Mouse (Mus musculus) embryonic facial prominence, embryonic 12.5 days (tissue): ENCODE measurements around the gene Smim12. TPM values are rescaled to one million over a fixed set of nuclear protein-coding genes. Genes with fewer than 3 reads are reported as not detected.

Experiments used
- ATAC-seq: fragments of 200-750 bp; cut with Nextera tagmentation; 2 replicates; pipeline ENCODE4 v1.8.0; 2017; ENCODE audit not compliant: insufficient number of reproducible peaks, insufficient read depth, low FRiP score, low TSS enrichment
- H3K27ac ChIP-seq: fragments of 300-500 bp; sonication (generic); 2 replicates; pipeline ENCODE4 v1.5.1; 2016; ENCODE audit warnings: mild to moderate bottlenecking
- H3K27me3 ChIP-seq: fragments of 300-500 bp; sonication (generic); 2 replicates; pipeline ENCODE4 v1.6.1; 2016; ENCODE audit warnings: mild to moderate bottlenecking, moderate library complexity
- H3K36me3 ChIP-seq: fragments of 300-500 bp; sonication (generic); 2 replicates; pipeline ENCODE4 v1.6.1; 2016; ENCODE audit warnings: mild to moderate bottlenecking
- H3K4me1 ChIP-seq: fragments of 300-500 bp; sonication (generic); 2 replicates; pipeline ENCODE4 v1.6.1; 2016
- H3K4me2 ChIP-seq: fragments of 300-500 bp; sonication (generic); replicated peaks from 2 replicates; pipeline ENCODE4 v1.6.1; 2016; ENCODE audit warnings: mild to moderate bottlenecking, moderate library complexity
- H3K4me3 ChIP-seq: fragments of 300-500 bp; sonication (generic); 2 replicates; pipeline ENCODE4 v1.5.1; 2016; ENCODE audit warnings: mild to moderate bottlenecking
- H3K9ac ChIP-seq: fragments of 300-500 bp; sonication (generic); 2 replicates; pipeline ENCODE4 v1.6.1; 2016; ENCODE audit warnings: mild to moderate bottlenecking, moderate library complexity
- H3K9me3 ChIP-seq: fragments of 300-500 bp; sonication (generic); 2 replicates; pipeline ENCODE4 v1.6.1; 2016; ENCODE audit warnings: mild to moderate bottlenecking, moderate library complexity
- WGBS: fragments of 180-500 bp; shearing (Covaris S2); methylation state at CpG from one replicate; pipeline ENCODE4 v1.1.7; 2016; 5-methylcytosine and 5-hydroxymethylcytosine counted together
- polyA plus RNA-seq: library from polyadenylated mRNA; unstranded; fragments of >200 nt; fragmentation: Nextera tagmentation; extraction: Ambion mirVana; gene quantifications from 2 replicates; pipeline ENCODE4 v1.2.1, GENCODE M21; 2016

Smim12 gene
- polyA plus RNA-seq, 1 experiment from 2014 or later, result 49.1 TPM

DNA sequence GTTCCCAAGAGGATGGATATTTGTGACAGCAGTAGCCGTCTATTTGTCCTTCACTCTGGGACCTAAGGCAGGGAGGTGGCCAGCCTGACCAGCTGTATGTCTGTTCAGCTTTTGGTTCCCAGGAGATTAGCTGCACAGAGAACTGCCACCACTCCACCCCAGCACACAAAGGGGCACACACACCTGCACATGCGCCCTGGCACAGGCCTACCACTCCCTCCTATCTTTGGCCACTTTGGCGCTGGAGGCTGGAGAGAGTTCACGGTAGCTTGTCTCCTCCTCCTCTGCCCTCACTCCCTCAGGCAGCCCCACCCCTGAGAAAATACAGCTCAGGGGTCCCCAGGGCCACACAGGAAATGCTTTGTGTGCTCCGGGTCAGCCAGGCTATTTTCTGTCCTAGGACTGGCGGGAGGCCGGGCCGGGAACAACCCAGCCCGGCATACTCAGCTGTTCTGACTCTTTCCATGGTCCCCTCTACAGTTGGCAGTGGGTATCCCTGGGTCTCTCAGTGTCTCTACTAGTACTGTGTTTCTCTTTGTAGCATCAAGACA lies 34.9 kb downstream of the Smim12 start:
- peaks cover 4% of the 10 kb centered on the region; the same call in 1 of the 2 replicates for H3K4me1 ChIP-seq
- H3K27ac ChIP-seq, result no peak overlapping the region
- 20% methylated on average over 9 of the region's 9 CpGs for WGBS
- H3K36me3 ChIP-seq, result no peaks in the 10 kb centered on the region
- no peaks in the 10 kb centered on the region for H3K9me3 ChIP-seq
- no peak overlapping the region for H3K4me2 ChIP-seq
- H3K27me3 ChIP-seq, result no peaks in the 10 kb centered on the region
- no peak overlapping the region for H3K9ac ChIP-seq
- H3K4me3 ChIP-seq, result no peak overlapping the region
- no peak for ATAC-seq

- Histone ChIP-seq H3K27me3 (no peaks in the 10 kb centered on the region), H3K9me3 (no peaks in the 10 kb centered on the region), H3K36me3 (no peaks in the 10 kb centered on the region), H3K4me3 (no peak overlapping the region), H3K4me1 (peaks cover 4% of the 10 kb centered on the region; the same call in 1 of the 2 replicates), H3K9ac (no peak overlapping the region), H3K4me2 (no peak overlapping the region), H3K27ac (no peak overlapping the region)
- ATAC-seq, result no peak
- 68% methylated on average over 9 of the region's 9 CpGs for WGBS
Observed at GRCm38 (mm10) chr4:127279241-127279640, 35.7 kb downstream of the Smim12 start.

DNA sequence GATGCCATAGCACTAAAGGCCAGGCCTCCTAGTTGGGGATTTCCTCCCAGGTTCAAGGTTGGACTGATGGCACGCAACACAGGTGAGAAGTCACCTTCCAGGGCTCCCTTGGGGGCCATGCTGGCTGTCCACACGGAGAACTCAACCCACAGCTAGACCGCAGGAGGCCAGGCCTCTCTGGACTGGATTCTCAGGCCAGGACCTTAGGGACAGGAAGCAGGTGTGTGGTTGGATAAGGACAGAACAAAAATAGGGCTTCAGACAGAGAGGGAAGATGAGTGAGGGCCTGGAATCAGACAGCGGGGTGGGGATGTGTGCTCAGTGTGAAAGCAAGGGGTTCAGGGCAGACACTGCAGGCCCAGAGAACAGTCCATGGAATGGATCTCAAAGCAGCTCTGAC lies 43.3 kb downstream of the Smim12 start:
- Histone ChIP-seq H3K4me3 (no peak overlapping the region), H3K36me3 (no peaks in the 10 kb centered on the region)
- 62% methylated on average over 4 of the region's 4 CpGs for WGBS

DNA sequence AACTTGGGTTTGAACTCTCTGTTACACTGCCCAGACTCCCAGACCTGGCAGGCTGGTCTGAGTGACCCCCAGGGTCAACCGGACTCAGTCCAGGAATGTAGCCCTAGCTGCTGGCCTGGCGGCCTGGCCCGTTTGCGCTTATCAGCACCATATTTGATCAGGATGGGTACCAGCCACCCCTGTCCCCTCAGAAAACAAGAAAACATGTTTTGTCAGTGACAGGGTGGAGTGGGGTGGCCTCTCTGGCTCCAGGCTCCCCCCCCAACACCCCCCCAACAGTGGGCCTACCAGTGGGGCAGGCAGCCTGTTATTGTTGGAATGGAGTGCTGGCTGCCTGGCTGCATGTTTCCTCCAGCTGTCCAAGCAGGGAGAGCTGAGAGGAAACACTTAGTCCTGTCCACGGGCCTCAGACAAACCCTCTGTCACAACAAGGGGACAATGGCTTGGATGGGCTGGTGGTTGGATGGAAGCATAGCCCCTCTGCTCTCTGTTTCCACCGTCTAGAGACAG lies 45.5 kb downstream of the Smim12 start:
- ATAC-seq, result no peak
- H3K9ac ChIP-seq, result no peak overlapping the region
- 65% methylated on average over 6 of the region's 6 CpGs for WGBS

More for the DNA sequence above, 43.3 kb downstream of the Smim12 start:
- Histone ChIP-seq H3K9ac (no peak overlapping the region), H3K4me1 (no peaks in the 10 kb centered on the region), H3K27ac (no peak overlapping the region), H3K27me3 (no peaks in the 10 kb centered on the region), H3K4me2 (no peak overlapping the region), H3K9me3 (no peaks in the 10 kb centered on the region)
- ATAC-seq, result no peak

GRCm38 (mm10) chr4:127292631-127293030 lies 49.0 kb downstream of the Smim12 start:
- WGBS, result 80% methylated on average over 5 of the region's 5 CpGs
- Histone ChIP-seq H3K27me3 (no peaks in the 10 kb centered on the region), H3K36me3 (no peaks in the 10 kb centered on the region), H3K9ac (no peak overlapping the region), H3K4me2 (no peak overlapping the region), H3K4me1 (no peaks in the 10 kb centered on the region), H3K9me3 (no peaks in the 10 kb centered on the region), H3K4me3 (no peak overlapping the region), H3K27ac (no peak overlapping the region)
- no peak for ATAC-seq

More for the DNA sequence above, 45.5 kb downstream of the Smim12 start:
- no peaks in the 10 kb centered on the region for H3K9me3 ChIP-seq
- no peaks in the 10 kb centered on the region for H3K4me1 ChIP-seq
- H3K36me3 ChIP-seq, result no peaks in the 10 kb centered on the region
- no peaks in the 10 kb centered on the region for H3K27me3 ChIP-seq
- no peak overlapping the region for H3K4me3 ChIP-seq
- H3K4me2 ChIP-seq, result no peak overlapping the region
- H3K27ac ChIP-seq, result no peak overlapping the region

Other genes with a start within 250 kb of the Smim12 start
- 168 and 187 TPM in 2 replicates for gene Sfpq, start 222.5 kb upstream of the Smim12 start, polyA plus RNA-seq
- gene Zmym1, start 182.6 kb upstream of the Smim12 start, polyA plus RNA-seq, result 23.8 and 27.1 TPM in 2 replicates
- gene Zmym6, start 166.4 kb upstream of the Smim12 start, polyA plus RNA-seq, result 35.2 and 36.0 TPM in 2 replicates
- 15.9 and 17.6 TPM in 2 replicates for gene Tmem35b, start 120.1 kb upstream of the Smim12 start, polyA plus RNA-seq
- gene Dlgap3, start 74.6 kb upstream of the Smim12 start, polyA plus RNA-seq, result 1.3 TPM in 2 replicates
- gene Gja4, start 70.3 kb downstream of the Smim12 start, polyA plus RNA-seq, result 11.8 and 15.1 TPM in 2 replicates
- gene Gjb3, start 87.1 kb downstream of the Smim12 start, polyA plus RNA-seq, result 1.3 and 1.4 TPM in 2 replicates
- not detected in 2 replicates for gene Gjb4, start 110.3 kb downstream of the Smim12 start, polyA plus RNA-seq
- gene Gjb5, start 114.4 kb downstream of the Smim12 start, polyA plus RNA-seq, result 0.22 and 0.31 TPM in 2 replicates